Mouse (Mus musculus) MEL-GATA-1-ER (cell line): ENCODE data around the gene Kctd3.
"Not testable (repeated sequence)": the region's sequence is repeated elsewhere in the genome, so short reads cannot be mapped to it uniquely, and the experiment has no call there.

Experiments
- DNase-seq: peaks from one replicate; pipeline ENCODE4 v3.0.0-alpha.2; 2012; ENCODE audit warnings: low read depth; ENCODE audit errors: extremely low read depth

Kctd3 gene

DNA sequence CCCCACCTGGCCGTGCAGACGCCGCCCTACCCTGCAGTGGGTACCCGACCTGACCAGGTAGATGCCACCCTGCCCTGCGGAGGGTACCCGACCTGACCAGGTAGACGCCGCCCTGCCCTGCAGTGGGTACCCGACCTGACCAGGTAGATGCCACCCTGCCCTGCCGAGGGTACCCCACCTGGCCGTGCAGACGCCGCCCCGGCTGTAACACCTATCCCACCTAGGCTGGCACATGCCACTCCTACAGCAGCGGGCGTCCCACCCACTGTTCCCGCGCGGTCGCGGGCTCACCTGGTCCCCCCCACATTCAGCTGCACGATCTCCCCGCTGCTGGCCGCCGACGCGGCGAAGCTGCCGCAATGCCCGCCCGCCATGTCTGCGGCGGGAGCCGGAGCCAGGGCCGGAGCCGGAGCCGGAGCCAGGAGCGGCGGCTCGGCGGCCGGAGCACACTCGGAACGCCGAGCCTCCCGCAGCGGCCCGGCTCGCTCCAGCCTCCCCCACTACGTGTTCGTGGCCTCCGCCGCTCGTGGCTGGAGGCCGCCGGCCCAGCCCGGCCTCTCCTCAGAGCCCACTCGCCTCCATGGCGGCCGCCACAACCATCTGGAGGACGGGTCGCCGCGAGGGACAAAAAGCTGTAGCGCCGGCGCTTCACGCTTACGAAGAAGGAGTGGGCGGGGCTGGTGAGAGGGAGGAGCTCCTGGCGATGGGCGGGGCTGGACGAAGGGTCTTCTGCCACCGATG, at the start of gene Kctd3:
Gene Kctd3 (minus strand): TSS at position 603 of the 741 bp plus-strand sequence.
- peak; percentile 69 for DNase-seq

DNA sequence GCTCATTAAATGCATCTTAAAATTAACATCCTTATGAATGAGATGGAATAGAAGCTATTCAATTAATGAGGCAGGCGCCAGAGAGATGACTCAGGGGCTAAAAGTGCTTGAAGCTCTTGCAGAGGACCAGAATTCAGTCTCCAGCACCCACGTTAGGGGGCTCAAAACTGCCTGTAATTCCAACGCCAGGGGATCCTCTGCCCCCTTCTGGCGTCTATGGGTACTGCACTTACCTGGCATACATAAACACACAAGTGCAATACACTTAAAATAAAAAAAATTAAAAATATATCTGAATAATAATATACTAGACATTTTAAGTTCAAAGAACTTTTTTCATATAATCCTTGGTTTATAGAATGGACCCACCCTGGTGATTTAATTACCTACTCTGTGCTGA, 49.8 kb upstream of the Kctd3 start:
- DNase-seq: no peak

DNA sequence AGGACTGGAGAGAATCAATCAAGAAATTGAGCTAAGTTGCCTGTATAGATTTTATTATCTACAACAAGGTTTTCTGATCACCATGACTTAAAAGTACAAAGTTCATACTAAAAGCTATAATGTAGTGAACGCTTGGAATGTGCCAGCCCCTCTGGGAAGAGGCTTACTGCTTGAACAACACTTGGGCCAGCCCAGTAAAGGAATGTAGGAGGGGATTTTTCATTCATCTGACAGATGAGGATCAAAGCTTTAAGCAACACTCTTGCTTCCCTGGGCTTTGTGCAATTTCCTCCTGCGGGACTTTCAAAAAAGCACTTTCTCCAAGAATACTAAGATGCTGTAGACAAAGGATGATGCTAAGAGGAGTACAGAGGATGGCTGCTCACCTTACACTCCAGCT, 48.3 kb upstream of the Kctd3 start:
- DNase-seq: no peak

DNA sequence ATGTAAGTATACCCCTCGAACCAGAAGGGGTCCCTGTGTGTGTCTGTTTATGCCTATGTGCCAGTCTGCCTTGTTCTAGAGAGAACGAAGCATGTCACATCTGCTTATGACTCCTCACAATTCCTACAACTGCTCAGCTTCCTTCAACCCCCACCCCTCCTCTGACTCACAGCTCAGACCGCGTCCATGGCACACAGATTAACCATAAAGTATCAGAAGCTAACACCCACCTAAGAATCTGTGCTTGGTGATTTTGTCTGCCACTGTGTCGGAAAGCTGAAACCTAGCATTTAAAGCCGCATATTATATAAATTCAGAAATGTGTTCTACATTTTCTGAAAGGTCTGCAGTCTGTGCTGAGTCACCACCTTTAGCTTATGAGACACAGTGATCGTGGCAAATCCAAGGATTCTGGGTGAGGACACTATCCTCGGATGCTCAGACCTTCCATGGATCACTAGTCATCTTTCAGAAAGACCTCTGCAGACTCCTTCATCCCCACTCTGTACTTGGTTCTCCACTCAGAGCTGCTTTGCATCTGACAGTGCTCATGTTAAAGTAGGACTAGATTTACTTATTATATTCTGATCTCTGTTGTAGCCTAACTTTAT, 47.4 kb upstream of the Kctd3 start:
- DNase-seq: no peak

DNA sequence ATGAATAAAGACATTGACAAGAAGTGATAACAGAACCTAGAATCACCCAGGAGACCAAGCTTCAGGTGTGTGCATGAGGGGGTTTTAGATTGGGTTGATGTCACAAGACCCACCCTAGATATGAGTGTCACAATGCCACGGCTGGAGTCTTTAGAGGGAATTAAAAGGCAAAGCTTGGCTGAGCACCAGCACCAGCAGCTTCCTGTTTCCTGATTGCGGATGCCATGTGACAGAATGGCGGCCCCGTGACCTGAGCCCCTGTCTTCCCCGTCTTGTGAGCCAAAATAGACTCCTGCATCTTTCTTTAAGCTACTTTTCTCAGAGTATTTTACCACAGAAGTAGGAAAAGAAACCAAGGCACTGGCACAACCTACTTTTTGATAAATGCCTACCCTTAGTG, 46.5 kb upstream of the Kctd3 start:
- DNase-seq: no peak

DNA sequence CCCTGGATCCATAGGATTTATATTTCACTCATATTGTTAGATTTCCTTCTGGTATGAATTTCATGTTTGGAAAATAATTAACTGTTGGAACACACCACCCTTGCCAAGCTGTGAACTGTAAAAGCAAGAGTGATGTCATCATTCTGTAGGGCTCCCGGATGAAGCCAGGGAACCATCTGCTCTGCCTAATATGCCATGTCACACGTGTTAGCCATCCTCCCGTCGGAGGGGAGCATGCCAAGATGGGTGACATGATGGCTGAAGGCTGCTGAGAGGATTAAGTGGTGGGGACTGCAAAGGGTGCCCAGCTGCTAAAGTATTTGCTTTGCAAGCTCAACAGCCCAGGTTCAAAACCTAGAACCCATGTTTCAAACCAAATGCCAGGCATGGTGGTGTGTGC, 44.5 kb upstream of the Kctd3 start:
- no peak for DNase-seq

DNA sequence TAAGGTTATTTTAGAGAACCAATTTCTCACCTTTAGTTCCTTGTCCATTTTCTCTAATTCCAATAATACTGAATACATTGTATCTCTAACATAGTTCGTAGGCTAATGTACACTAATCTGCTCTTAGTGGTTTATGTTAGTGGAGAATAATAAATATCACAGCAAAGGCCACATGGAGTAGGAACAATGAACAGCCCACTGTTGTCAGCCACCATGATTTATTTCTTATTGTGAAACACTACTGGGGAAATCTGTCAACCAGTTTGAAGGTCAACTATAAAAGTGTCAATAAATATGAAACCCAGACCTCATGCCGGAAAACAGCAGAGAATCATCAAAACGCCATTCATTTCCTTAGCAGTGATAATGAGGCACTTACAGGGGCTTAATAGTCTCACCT, 42.5 kb upstream of the Kctd3 start:
- no peak for DNase-seq

DNA sequence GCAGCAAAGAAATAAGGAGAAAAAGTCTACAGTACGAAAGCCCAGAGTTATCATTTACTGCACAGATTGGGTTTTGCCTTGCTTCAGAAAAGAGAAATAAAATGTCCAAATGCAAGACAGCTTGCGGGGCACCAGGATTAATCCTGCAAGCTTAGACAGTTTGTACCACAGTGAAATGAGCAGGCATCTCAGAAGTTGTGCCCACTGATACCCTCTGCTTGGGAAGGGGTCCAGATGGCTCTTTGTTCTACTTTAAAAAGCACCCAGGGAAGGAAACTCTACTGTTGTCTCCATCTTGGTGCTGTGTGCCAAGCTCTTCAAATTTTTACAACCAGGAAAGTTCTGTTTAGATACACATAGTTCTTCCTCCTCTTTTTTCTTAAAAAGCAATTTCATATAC, 40.7 kb upstream of the Kctd3 start:
- DNase-seq: no peak

DNA sequence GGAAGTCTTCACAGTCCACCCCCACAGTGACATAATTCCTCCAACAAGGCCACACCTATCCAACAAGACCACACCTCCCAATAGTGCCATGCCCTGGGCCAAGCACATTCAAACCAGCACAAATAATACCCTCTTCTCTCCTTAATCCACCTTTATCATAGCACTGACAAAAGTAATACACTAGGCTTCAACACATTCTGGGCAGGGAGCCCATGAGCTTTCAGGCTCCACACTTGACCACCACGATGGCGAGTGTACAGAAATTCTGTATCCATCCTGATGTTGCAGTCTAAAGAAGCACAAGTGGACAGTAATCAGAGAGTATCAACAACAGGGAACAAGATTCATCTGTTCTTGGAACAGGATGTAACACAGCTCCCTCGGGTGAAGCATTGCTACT, 40.3 kb upstream of the Kctd3 start:
- DNase-seq: no peak

DNA sequence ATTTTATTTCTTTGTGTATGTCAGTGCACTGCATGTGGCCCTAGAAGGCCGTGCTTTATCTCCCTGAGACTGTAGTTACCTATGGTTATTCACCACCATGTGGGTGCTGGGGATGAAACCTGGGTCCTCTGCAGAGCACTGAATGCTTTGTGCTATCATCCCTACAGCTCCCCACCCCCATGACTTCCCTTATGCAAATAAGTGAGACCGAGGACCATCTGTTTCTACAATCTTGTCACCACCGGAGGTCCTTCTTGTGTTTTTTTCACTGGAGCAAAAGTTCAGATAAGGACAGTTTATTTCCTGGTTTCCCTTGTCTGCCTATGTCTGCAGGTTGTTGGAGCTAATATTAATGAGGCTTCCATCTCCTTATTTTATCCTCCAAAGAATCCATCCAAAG, 39.2 kb upstream of the Kctd3 start:
- DNase-seq: no peak

DNA sequence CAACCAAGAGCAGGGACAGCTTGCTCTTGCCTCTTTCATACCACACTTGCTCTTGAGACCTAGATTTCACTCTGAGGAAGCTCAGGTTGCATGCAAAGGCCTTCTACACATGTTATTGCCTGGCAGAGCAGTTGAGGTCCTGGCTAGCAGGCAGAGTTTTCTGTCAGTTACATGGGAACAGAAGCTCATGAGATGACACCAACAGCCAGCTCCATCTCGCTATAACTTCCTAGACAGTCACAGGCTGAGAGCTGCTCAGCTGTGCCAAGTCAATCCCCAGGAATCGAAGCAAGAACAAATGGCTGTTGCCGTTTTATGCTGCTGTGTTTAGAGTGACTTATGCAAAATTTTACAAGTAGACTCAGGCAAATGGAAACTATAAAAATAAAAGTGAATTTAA, 38.7 kb upstream of the Kctd3 start:
- DNase-seq: no peak

DNA sequence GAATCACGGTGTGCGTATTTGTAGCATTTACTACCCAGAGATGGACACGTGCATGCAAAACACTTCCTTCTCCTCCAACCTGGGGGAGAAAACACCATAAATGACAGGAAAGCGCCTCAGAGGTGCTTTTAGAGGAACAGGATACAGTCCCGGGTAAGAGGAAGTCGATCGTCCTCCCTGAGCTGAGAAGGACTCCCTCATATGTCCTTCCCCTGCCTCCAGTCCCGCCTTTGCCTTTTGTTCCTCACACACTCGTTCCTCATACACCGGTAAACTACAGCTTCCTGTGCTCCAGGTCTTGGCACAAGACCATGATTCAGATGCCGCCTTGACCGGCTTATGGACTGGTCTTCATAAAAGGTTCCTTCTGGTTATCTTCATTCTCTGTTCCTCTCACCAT, 33.6 kb upstream of the Kctd3 start:
- DNase-seq: no peak

DNA sequence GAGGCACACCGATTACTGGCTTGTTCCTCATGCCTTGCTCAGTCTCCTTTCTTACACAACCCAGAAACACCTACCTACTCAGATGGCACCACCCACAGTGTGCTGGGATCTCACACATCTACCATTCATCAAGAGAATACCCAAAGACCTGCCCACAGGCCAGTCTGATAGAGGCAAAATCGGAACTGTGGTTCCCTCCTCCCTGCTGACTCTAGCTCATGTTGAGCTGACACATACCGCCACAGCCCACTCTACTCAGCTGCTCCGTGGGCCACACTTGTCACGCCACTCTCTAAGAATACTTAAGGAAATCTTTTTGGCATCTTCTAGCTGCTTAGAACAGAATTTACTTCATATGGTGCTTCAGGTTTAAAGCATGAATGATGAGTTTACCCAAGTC, 31.7 kb upstream of the Kctd3 start:
- no peak for DNase-seq

DNA sequence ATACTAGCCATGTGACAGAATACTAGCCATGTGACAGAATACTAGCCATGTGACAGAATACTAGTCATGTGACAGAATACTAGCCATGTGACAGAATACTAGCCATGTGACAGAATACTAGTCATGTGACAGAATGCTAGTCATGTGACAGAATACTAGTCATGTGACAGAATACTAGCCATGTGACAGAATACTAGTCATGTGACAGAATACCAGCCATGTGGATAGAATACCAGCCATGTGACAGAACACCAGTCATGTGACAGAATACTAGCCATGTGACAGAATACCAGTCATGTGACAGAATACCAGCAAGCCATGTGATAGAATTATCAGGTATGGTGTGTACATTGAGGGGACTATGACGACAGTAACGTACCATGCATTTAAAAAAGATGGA, 25.2 kb upstream of the Kctd3 start:
- not testable (repeated sequence) for DNase-seq

DNA sequence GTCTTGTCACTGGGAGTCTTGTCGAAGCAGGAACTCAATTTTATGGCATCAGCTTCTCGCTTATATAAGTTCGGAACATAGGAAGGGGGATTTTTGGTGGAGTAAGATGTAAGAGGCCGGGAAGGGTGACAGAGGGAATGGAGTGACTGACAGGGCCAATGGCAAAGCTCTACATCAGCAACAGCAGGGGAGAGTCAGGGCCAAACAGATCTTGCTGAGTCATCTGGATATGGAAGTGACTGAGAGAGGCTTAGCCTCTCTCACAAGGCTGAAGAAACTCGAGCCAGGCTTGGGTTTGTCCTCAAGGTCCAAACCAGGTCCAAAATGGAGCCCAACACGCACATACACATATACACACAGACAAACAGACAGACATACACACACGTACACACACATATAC, 23.3 kb upstream of the Kctd3 start:
- DNase-seq: no peak

DNA sequence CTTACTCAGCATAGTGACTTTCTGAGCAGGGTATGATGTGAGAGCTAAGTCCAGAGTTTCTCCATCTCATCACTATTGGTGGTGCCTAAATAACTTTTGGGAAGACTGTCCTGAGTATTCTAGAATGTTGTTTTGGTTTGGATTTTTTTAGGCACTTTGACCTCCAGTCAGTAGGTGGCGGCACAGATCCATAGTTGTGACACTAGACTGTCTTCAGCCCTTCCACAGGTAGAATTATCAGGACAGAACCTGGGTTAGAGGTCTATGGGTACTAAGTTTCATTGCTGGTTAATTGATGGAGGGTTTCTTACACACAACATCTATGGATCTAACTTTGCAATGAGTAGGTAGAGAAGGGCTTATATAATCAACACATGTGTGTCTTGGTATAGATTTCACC, 20.6 kb upstream of the Kctd3 start:
- no peak for DNase-seq

DNA sequence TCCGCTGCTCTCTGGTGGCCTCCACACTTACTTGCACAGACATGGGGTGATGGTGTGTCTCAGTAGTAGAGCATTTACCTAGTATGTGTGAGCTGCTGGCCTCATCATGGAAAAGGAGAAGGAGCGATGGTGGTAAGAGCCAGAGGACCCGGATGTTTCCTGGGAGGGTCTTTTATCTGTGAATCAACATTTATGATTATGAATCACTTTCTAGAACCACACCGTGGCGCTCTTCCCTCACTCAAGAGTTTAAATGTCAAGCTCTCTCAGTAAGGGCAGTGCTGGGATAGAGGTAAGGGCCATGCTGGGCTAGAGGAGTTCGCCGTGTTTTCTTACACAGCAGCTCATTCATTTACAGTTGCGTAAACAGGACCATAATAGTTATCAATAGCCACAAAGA, 19.2 kb upstream of the Kctd3 start:
- no peak for DNase-seq

DNA sequence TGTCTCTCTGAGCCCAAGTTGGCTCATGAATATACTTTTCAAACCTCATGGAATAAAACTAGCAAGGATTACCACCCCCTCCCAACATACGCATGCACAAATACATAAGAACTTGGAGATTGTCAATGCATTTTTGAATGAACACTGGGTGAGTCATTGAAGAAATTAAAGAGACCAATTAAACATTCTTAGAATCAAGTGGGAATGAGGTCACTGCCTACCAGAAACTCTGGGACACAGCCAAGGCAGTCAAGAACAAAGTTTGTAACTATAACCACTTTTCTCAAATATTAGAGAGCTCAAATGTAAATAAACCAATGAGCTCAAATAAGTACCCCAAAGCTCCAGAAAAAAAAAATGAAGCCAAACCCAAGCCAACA, 16.1 kb upstream of the Kctd3 start:
- DNase-seq: no peak

DNA sequence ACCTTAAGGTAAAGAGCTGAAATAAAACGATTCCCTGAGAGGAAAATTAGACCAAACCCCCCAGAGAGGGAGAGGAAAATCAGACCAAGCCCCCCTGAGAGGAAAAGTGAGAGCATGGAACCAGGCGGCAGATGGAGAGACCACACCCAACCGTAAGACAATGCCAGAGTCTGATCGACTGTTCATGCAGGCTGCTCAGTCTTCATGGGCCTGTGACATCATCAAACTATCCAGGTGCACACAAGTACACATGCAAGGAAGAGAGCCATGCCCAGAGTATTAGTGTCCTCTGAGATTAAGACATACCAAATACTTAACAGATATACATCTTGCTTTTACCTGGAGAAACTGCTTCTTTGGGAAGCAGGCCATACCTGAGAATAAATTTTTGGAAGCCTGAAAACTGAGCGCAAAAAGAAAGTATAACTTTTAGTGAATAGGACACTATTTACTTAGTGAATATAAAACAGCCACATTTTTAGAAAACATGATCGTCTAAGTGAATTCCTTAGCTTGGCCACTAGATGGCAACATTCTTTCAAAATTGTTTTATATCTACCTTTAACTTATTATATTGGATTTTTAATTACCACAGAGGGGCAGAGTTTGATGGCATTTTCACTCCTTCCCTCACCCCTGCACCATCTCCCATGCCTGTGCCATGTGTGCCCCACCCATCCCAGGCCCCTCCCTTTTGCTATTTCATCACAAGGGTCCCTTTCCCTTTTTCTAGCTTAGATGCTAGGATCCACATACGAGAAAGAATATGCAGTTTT, 15.5 kb upstream of the Kctd3 start:
- DNase-seq: peak; percentile 23

DNA sequence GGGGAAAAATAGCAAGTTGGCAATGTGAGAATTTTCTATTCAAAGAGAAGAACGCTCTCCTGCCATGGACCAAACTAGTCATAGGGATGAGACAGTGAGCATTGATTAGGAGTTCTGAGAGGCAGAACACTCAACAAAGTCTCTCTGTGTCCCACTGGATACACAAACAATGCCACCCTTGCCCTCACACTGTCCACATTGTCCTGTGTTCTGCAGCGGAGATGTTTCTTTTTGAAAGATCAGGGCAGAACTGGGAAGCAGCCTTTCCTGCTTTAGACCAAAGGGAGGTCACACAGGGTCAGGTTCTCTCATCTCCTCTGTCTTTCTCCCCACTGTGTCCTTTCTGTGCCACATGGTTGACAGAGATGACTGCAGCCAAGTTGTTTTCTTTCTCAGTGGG, 7.7 kb upstream of the Kctd3 start:
- DNase-seq: no peak

DNA sequence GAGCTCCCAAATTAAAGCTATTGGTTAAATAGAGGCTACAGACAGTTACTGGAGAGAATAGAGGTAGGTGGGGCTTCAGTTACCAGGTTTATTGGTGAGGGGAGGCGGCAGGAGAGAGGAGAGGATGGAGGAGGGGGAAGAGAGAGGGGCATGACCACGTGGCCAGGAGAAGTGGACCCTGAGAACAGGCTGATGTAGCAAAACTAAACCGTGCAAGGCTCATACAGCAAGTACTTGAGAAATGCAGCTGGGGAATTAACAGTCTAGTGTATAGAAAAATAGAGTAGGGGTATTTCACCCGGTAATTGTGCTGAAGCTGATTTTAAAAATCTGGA, 5.9 kb upstream of the Kctd3 start:
- no peak for DNase-seq

DNA sequence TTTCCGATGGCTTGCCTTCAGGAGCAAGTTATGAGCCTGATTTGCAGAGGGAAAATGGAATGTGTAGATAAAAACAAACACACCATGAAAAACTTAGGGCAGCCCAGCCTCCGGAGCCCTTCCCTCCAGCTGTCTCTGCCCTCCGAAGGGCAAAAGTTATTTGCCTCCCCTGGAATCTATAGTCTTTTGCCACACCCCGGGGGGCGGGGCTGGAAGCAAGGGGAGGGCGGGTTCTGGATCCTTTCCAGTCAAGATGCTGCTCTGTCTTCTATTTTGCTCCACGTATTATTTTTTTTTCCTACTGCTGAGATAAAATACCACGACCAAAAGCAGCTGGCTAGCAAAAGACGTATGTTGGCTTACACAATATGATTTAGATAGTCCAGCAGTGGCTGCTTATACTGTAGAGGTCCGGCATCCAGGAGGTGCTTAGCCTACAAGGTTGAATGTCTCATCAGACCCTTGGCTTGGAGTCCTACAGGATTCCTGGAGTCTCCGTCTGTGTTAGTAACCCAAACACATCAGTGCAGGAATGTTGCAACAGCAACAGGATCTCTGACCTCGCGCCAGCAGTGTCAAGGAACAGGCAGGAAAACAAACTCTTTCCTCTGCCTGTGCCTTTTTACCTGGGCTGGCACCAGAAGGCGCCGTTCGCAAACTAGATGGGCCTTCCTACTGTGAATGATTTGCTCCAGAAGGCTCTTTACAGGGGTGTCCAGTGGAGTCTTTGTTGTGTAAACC, 5.4 kb upstream of the Kctd3 start:
- DNase-seq: no peak
